Mouse (Mus musculus) kidney, embryonic 16.5 days (tissue): ENCODE data around the gene Rgsl1. TPM values are rescaled to one million over a fixed set of nuclear protein-coding genes. Genes with fewer than 3 reads are reported as not detected.
A peak's percentile ranks its signal among the peaks of the same experiment; 100 is the strongest.
"Not testable (repeated sequence)": the region's sequence is repeated elsewhere in the genome, so short reads cannot be mapped to it uniquely, and the experiment has no call there.

Experiments used
- ATAC-seq: fragments of 200-750 bp; cut with Nextera tagmentation; 2 replicates; pipeline ENCODE4 v1.8.0; 2017; ENCODE audit warnings: moderate TSS enrichment; ENCODE audit not compliant: low FRiP score, low TSS enrichment
- H3K27ac ChIP-seq: fragments of 300-500 bp; sonication (generic); 2 replicates; pipeline ENCODE4 v1.5.1; 2014; ENCODE audit warnings: low read length
- H3K27me3 ChIP-seq: fragments of 300-500 bp; sonication (generic); 2 replicates; pipeline ENCODE4 v1.6.1; 2014; ENCODE audit warnings: low read length, control low read depth, mixed read lengths; ENCODE audit not compliant: insufficient read depth
- H3K36me3 ChIP-seq: fragments of 300-500 bp; sonication (generic); 2 replicates; pipeline ENCODE4 v1.6.1; 2014; ENCODE audit warnings: low read length, control low read depth, mixed read lengths; ENCODE audit not compliant: insufficient read depth
- H3K4me1 ChIP-seq: fragments of 300-500 bp; sonication (generic); 2 replicates; pipeline ENCODE4 v1.6.1; 2014; ENCODE audit warnings: low read length, control low read depth, mixed read lengths; ENCODE audit not compliant: insufficient read depth
- H3K4me2 ChIP-seq: fragments of 300-500 bp; sonication (generic); replicated peaks from 2 replicates; pipeline ENCODE4 v1.6.1; 2014; ENCODE audit warnings: low read depth, low read length
- H3K4me3 ChIP-seq: fragments of 300-500 bp; sonication (generic); 2 replicates; pipeline ENCODE4 v1.5.1; 2014; ENCODE audit warnings: mild to moderate bottlenecking, low read length
- H3K9ac ChIP-seq: fragments of 300-500 bp; sonication (generic); replicated peaks from 2 replicates; pipeline ENCODE4 v1.6.1; 2014; ENCODE audit warnings: low read length
- H3K9me3 ChIP-seq: fragments of 300-500 bp; sonication (generic); 2 replicates; pipeline ENCODE4 v1.6.1; 2016; ENCODE audit warnings: low read length, control low read depth
- WGBS: fragments of 180-500 bp; shearing (Covaris S2); extraction: QIAGEN DNeasy Blood & Tissue Kit; methylation state at CpG from one replicate; pipeline ENCODE4 v1.1.7; 2014; 5-methylcytosine and 5-hydroxymethylcytosine counted together
- polyA plus RNA-seq: library from polyadenylated mRNA; unstranded; fragments of >200 nt; fragmentation: Nextera tagmentation; extraction: Ambion mirVana; gene quantifications from 2 replicates; pipeline ENCODE4 v1.2.1, GENCODE M21; 2015

Gene Rgsl1
- polyA plus RNA-seq: not detected in 2 replicates

DNA sequence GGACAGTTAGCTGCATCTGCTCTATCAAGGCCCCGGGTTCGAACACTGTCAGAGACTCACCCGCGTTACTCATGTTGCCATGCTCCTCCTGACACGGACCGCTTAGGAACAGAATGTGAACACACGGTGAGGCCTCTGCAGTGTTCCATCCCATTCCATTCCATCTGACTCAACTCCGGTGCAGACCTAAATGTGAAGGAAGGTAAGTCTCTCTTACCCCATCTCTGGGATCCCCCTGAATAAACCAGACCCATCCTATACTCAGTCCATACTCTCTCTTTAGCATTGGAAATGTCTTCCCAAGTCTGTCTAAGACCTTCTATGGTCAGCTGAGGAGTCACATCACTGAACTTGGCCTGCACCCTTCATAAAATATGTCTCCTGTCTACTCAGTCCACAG lies at the start of gene Rgsl1:
Gene Rgsl1 (minus strand): TSS at position 101 of the 400 bp plus-strand sequence.
- ATAC-seq: no peak
- no peaks in the 10 kb centered on the region for H3K9me3 ChIP-seq
- no peaks in the 10 kb centered on the region for H3K36me3 ChIP-seq
- H3K27me3 ChIP-seq: no peaks in the 10 kb centered on the region
- no peak within 1 kb of the TSS for H3K9ac ChIP-seq
- no peaks in the 10 kb centered on the region for H3K4me1 ChIP-seq
- no peak within 1 kb of the TSS for H3K27ac ChIP-seq
- H3K4me2 ChIP-seq: no peak within 1 kb of the TSS
- WGBS: 97% methylated on average over 8 of the region's 8 CpGs
- no peak within 1 kb of the TSS for H3K4me3 ChIP-seq

DNA sequence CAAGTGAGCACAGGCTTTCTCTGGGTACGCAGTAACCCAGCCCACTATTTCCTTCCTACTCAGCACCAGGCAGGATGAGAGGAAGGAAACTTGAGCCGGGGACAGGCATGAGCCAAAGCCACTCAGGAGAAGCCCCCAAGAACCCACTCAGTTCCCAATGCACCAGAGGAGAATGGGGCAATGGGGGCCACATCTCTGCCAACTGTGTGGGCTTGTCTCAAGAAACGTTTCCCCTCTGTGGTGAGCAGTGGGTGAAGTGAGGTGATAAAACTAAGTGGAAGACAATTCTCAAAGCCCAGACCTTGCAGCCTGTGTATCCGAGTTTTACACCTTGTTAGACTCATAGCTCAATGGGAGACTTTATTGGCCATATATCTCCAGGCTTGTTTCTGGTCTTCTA lies 47.5 kb upstream of the Rgsl1 start, which contains the start of gene Teddm1a:
Gene Teddm1a (plus strand): TSS at position 301 of the 400 bp plus-strand sequence.
- Histone ChIP-seq H3K36me3 (no peaks in the 10 kb centered on the region), H3K27me3 (no peaks in the 10 kb centered on the region), H3K9me3 (no peaks in the 10 kb centered on the region), H3K4me2 (no peak within 1 kb of the TSS), H3K9ac (no peak within 1 kb of the TSS), H3K27ac (no peak within 1 kb of the TSS), H3K4me3 (no peak within 1 kb of the TSS), H3K4me1 (no peaks in the 10 kb centered on the region)
- WGBS: 40% methylated on average over 4 of the region's 4 CpGs
- ATAC-seq: no peak

DNA sequence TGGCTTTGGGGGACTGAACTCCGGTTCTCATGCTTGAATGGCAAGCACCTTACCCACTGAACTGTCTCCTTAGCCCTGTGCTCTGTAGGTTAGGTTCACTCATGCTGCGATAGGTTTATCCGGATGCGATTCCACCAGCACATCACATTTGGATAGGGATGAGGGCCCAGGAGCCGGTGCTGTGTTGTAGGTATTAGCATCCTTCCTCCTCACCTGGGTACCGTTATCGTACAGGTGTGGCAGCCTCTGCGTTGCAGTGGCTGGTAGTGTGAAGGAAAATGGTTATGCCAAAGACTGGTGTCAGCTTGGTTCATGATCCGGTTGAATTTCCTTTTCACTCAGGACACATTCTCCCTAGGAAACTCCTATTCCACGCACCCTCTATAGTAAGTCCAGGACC lies 46.2 kb upstream of the Rgsl1 start:
- Histone ChIP-seq H3K27me3 (no peaks in the 10 kb centered on the region), H3K36me3 (no peaks in the 10 kb centered on the region), H3K4me3 (no peak overlapping the region), H3K27ac (no peak overlapping the region), H3K9me3 (no peaks in the 10 kb centered on the region), H3K4me2 (no peak overlapping the region), H3K4me1 (no peaks in the 10 kb centered on the region), H3K9ac (no peak overlapping the region)
- 89% methylated on average over 10 of the region's 10 CpGs for WGBS
- no peak for ATAC-seq

- no peak overlapping the region for H3K4me2 ChIP-seq
These were observed 42.2 kb upstream of the Rgsl1 start for GRCm38 (mm10) chr1:153886024-153886633.

DNA sequence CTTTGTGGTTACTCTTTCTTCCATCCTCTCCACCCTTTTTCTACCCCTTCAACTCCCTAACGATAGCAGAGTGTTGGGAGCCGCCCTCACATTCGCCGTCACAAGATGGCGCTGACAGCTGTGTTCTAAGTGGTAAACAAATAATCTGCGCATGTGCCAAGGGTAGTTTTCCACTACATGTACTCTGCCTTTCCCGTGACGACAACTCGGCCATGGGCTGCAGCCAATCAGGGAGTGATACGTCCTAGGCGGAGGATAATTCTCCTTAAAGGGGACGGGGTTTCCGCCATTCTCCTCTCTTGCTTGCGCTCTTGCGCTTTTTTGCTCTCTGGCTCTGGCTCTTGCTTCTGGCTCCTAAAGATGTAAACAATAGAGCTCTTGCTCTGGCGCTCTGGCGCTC lies 36.4 kb upstream of the Rgsl1 start:
- not testable (repeated sequence) for ATAC-seq, H3K4me2 ChIP-seq, H3K27me3 ChIP-seq, H3K9me3 ChIP-seq, H3K4me3 ChIP-seq, H3K27ac ChIP-seq, H3K9ac ChIP-seq, H3K36me3 ChIP-seq, H3K4me1 ChIP-seq
- 96% methylated on average over 17 of the region's 17 CpGs for WGBS

More at GRCm38 (mm10) chr1:153886024-153886633, 42.2 kb upstream of the Rgsl1 start:
- no peak overlapping the region for H3K27ac ChIP-seq
- 12% methylated on average over 17 of the region's 17 CpGs for WGBS
- peak; percentile 74; the same call in 1 of the 2 replicates for ATAC-seq
- no peak overlapping the region for H3K9ac ChIP-seq
- H3K36me3 ChIP-seq: no peaks in the 10 kb centered on the region
- H3K4me1 ChIP-seq: no peaks in the 10 kb centered on the region
- H3K27me3 ChIP-seq: no peaks in the 10 kb centered on the region
- no peaks in the 10 kb centered on the region for H3K9me3 ChIP-seq
- no peak overlapping the region for H3K4me3 ChIP-seq

GRCm38 (mm10) chr1:153874045-153874444 lies 30.1 kb upstream of the Rgsl1 start, which contains the start of gene Teddm1b:
Gene Teddm1b (plus strand): TSS chr1:153874345.
- no peaks in the 10 kb centered on the region for H3K9me3 ChIP-seq
- H3K27ac ChIP-seq: no peak within 1 kb of the TSS
- ATAC-seq: no peak
- no peaks in the 10 kb centered on the region for H3K36me3 ChIP-seq
- no peak within 1 kb of the TSS for H3K4me2 ChIP-seq
- no peak within 1 kb of the TSS for H3K4me3 ChIP-seq
- H3K4me1 ChIP-seq: no peaks in the 10 kb centered on the region
- no peak within 1 kb of the TSS for H3K9ac ChIP-seq
- 81% methylated on average over 6 of the region's 6 CpGs for WGBS
- no peaks in the 10 kb centered on the region for H3K27me3 ChIP-seq

GRCm38 (mm10) chr1:153855946-153856345 lies 12.0 kb upstream of the Rgsl1 start:
- Histone ChIP-seq H3K27me3 (no peaks in the 10 kb centered on the region), H3K4me1 (no peaks in the 10 kb centered on the region), H3K9me3 (no peaks in the 10 kb centered on the region), H3K9ac (no peak overlapping the region), H3K4me2 (no peak overlapping the region), H3K27ac (no peak overlapping the region), H3K36me3 (no peaks in the 10 kb centered on the region), H3K4me3 (no peak overlapping the region)
- ATAC-seq: no peak
- WGBS: 78% methylated on average over 8 of the region's 8 CpGs

DNA sequence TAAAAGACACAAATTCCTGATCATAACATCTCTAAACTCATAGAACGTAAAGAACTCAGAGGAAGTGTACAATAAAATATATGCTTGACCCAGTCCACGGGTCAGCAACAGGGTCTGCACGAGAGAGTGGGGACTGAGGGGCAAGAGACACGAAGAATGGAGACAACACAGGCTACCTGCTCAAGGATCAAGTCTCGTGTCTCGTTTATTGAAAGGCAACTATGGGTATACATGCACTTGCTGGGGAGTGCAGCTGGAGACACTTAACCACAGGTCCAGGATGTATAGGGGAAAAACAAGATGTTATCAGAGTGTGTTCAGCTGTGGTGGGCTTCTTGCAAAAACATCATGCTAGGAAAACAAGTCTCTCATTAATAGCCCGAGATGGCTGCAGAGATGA lies 8.8 kb upstream of the Rgsl1 start:
- not testable (repeated sequence) for H3K9me3 ChIP-seq, H3K9ac ChIP-seq, ATAC-seq, H3K4me1 ChIP-seq, H3K36me3 ChIP-seq, H3K4me2 ChIP-seq, H3K27me3 ChIP-seq, H3K4me3 ChIP-seq, H3K27ac ChIP-seq
- WGBS: 64% methylated on average over 7 of the region's 7 CpGs

- Histone ChIP-seq H3K4me3 (no peak overlapping the region), H3K9me3 (no peaks in the 10 kb centered on the region), H3K36me3 (no peaks in the 10 kb centered on the region), H3K4me2 (no peak overlapping the region), H3K9ac (no peak overlapping the region), H3K27ac (no peak overlapping the region), H3K4me1 (no peaks in the 10 kb centered on the region), H3K27me3 (no peaks in the 10 kb centered on the region)
- ATAC-seq: no peak
- WGBS: 30% methylated on average over 6 of the region's 6 CpGs
These were observed 2.9 kb upstream of the Rgsl1 start for GRCm38 (mm10) chr1:153846867-153847266.

DNA sequence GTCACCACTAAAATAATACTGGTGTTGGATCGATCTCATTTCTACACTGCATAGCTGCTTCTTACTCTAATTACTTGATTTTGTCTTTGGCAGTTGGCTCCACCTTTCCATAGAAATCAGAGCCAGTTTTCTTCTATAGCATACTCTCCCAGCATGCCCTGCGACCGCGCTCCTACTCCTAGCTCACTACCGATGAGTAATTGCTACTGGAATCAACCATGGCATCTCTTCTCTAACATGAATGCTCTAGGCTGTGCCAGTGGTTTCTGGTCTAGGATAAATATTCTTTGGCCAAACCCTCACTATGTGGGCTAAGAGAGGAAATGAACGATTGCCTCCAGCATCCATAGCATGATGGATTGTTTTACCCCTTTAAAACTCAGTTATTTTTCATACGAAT lies 2.5 kb upstream of the Rgsl1 start:
- H3K4me3 ChIP-seq: no peak overlapping the region
- H3K4me1 ChIP-seq: no peaks in the 10 kb centered on the region
- no peaks in the 10 kb centered on the region for H3K36me3 ChIP-seq
- ATAC-seq: no peak
- 89% methylated on average over 7 of the region's 7 CpGs for WGBS
- H3K9me3 ChIP-seq: no peaks in the 10 kb centered on the region
- H3K27ac ChIP-seq: no peak overlapping the region
- H3K9ac ChIP-seq: no peak overlapping the region
- H3K4me2 ChIP-seq: no peak overlapping the region
- no peaks in the 10 kb centered on the region for H3K27me3 ChIP-seq
